Mouse (Mus musculus) right cerebral cortex, postnatal 14 days (tissue): ENCODE data around the gene Plch2.
A peak's percentile ranks its signal among the peaks of the same experiment; 100 is the strongest.

Experiments
- DNase-seq: peaks from one replicate; pipeline ENCODE4 v3.0.0; 2022

Plch2 gene

GRCm38 (mm10) chr4:154983767-154984166, 72.8 kb downstream of the Plch2 start:
- no peak for DNase-seq

DNA sequence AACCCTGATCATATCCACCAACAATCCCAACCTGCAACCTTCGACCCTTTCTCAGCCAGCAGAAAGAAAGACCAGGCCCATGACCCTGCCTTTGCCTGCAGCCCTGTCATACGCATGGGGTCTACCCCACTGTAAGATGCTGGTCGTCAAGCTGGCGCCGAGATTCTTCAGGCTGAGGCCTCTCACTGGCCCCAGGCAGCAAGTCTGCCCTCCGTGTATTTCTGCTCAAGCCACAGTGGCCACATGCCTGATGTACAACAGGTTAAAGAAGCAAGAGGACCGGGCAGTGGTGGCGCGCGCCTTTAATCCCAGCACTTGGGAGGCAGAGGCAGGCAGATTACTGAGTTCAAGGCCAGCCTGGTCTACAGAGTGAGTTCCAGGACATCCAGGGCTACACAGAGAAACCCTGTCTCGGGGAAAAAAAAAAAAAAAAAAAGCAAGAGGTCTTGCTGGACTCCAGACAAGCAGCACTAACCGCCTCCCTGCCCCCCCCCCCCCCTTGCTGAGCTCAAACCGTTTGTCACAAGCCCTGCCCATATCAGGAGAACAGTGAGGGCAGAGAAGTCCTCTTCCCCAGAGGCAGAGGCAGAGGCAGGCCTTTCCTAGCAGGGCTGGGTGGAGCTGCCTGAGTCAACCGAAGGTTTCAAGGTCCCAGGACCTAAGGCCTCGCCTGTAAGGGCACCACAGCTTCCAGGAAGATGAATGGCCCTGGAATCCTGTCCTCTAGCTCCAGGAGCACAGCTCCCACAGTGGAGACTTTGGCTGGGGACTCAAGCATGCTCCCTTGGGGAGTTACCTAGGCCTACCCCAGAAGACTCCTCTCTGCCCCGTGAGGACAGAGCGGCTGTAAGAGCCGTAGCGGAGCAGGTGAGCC, 74.1 kb downstream of the Plch2 start:
- no peak for DNase-seq

DNA sequence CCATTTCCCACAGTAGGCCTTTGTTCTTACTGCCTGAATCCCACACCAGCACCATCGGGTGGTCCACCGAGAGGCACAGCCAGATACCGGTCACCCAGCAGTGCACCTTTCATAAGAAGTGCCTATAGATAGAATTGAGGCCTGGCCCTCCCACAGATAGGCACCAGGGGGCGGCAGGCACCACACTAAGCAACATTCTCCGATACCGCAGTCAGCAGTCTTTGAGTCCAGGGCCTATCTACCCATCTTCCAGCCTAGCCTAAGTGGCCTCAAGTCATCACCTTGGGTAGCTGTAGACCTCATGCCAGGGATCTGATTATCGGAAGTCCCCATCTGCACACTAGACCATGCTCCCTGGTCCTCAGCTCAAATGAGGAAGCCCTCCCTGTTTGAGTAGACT, 75.1 kb downstream of the Plch2 start:
- peak; percentile 78 for DNase-seq

DNA sequence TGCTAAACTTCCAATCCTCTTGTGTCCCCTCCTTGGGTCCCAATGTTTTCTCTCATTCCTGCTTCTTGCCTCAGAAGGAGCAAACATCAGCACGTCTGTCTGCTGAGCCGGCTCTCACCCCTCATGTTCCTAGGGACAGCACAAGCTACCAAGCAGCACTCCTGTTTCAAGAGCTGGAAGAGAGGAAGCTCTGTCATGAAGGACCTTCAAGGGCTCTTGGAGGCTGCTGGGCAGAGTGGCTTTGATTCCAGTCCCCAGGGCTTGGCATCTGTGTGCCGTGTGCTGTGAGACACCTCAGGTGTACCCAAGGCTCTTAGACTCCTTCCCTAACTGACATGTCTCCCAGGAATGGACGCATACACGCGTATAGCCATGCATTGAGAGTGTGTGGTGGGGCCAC, 75.5 kb downstream of the Plch2 start:
- no peak for DNase-seq

GRCm38 (mm10) chr4:154980110-154980509, 76.5 kb downstream of the Plch2 start:
- DNase-seq: no peak

GRCm38 (mm10) chr4:154974163-154974611, 82.4 kb downstream of the Plch2 start:
- DNase-seq: no peak

- DNase-seq: no peak
Observed at GRCm38 (mm10) chr4:154972546-154972945, 84.0 kb downstream of the Plch2 start.

- DNase-seq: peak; percentile 74
Observed at GRCm38 (mm10) chr4:154967173-154967572, 89.4 kb downstream of the Plch2 start.

- no peak for DNase-seq
Observed at GRCm38 (mm10) chr4:154965856-154966255, 90.7 kb downstream of the Plch2 start.

- no peak for DNase-seq
Observed at GRCm38 (mm10) chr4:154964581-154965235, 91.9 kb downstream of the Plch2 start.

DNA sequence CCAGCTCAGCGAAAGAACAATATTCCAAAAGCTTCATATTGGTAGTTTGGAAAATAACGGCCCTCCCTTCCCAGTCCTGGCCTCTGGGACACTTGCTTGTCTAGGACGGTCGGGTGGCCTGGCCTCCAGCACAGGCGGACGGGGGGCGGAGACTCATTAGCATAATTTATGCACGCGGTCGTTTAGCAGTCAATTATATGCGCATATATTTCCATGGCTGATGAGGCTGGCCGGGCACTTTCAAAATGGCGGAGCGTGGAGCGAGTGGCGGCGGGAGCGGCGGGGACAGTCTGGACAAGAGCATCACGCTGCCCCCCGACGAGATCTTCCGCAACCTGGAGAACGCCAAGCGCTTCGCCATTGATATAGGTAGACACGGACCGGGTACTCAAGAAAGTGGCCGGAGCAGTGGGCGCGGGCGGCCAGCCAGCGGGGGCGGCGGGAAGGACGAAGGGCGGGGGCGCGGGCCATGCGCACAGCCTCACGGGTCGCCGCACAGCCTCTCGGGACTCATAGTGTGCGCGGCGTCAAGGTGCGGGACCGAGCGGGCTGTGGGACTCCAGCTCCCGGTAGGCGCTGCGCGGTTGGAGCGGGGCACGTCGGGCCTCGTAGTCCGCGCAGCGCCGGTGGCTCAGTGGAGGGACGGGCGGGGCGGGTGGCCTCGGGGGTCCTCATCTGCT, 92.5 kb downstream of the Plch2 start, which contains the start of gene Pank4:
Gene Pank4 (plus strand): TSS at position 223 of the 680 bp plus-strand sequence.
- DNase-seq: peak; percentile 93

GRCm38 (mm10) chr4:154963190-154963836, 93.3 kb downstream of the Plch2 start:
- DNase-seq: no peak

GRCm38 (mm10) chr4:154962683-154963082, 93.9 kb downstream of the Plch2 start:
- no peak for DNase-seq

DNA sequence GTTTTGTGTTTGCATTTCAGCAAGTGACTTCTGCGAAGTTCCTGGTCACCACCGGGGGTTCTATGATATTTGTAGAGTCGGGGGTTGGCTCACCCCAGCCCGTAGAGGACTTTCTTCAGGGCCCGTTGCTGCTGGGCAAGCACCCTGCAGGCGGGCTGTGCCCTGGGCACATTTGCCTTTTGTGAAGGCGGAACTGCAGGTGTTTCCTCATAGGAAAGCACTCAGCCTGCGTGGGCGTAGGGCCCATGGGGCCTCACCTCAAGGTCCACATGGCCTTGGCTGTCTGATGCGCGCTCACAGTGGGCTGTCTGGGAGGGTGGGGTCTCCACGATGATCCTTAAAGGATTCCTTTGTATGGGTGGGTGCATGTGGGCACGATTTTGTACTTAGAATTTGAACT, 94.7 kb downstream of the Plch2 start:
- no peak for DNase-seq

GRCm38 (mm10) chr4:154961226-154961738, 95.3 kb downstream of the Plch2 start:
- DNase-seq: peak; percentile 44

DNA sequence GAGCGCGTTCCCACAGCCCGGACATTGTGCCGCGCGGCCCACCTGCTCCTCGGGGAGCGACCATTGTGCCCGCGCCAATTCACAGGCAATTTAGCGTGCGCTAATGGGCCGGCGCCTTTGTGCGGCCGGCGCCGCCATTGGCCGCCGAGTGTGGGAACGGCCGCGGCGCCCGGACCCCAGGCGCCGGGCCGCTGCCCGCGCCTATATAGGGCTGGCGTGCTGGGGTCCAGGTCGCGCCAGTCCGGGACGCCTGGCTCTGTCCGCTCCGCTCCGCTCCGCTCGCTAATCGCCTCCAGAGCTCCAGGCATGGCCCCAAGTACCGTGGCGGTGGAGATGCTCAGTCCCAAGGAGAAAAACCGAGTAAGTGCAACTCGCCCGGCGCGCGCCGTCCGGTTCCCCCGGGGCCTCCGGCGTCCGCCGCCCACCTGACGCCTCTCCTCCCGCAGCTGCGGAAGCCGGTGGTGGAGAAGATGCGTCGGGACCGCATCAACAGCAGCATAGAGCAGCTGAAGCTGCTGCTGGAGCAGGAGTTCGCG, 95.8 kb downstream of the Plch2 start, which contains the start of gene Hes5:
Gene Hes5 (plus strand): TSS at position 234 of the 536 bp plus-strand sequence.
- DNase-seq: peak; percentile 69

- no peak for DNase-seq
Observed at GRCm38 (mm10) chr4:154960021-154960689, 96.4 kb downstream of the Plch2 start.

GRCm38 (mm10) chr4:154958621-154959020, 98.0 kb downstream of the Plch2 start:
- no peak for DNase-seq

DNA sequence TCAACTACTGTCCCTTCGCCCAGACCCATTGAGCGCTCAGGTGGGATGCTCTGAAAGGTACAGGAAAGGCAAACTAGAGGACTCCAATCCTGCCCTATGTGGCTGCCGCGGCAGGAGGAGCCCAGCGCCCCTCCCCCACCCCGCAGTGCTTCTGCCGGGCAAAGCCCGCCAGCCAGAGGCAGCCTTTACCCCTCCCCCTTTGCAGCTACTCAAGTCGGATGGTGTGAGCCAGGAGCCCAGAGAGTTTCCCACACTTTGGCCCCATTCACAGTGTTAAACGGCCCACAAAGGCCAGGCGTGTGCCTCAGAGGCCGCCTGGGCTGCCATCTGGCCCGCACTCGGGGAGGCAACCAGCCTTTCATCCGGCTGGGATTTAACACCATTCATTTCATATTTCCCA, 98.4 kb downstream of the Plch2 start:
- DNase-seq: peak; percentile 64

GRCm38 (mm10) chr4:154957289-154957993, 99.1 kb downstream of the Plch2 start:
- no peak for DNase-seq

DNA sequence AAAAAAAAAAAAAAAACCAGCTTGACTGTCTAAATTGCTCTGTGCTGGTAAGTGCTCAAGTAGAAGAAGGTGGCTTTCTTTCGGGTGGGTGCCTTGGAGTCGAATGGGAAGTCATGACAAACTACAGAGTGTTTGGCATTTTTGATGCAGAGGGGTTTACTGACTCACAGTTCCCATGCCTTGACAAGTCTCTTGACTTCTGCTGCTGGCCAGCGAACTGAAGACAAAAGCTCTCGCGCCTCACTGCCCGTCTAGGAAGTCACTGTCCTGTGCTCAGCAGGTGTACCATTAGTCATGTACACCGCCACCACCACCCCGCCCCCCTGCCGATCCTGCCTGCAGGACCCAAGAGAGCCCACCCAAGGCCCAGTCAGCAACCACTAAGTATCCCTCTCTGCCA, 100.0 kb downstream of the Plch2 start:
- DNase-seq: no peak
